In genomic region chr19:31680821-31681220, GRCm38 (mm10) we compare ENCODE assay signal across 11 mouse cellular contexts.
DNase-seq lines count a peak whose midpoint lies in the region; ATAC-seq and TF ChIP-seq lines count a peak whose summit lies in the region.
"Had no signal": no experiment of that assay in that cellular context is flagged by ENCODE, and none has a peak within 500 bp of the region (broad histone marks: within the 10 kb centered on the region; RNA-seq: fewer than 3 reads in every experiment).

No protein-coding gene starts in this region.

- H3K27ac ChIP-seq in gastrocnemius, adult 2 months: no peak overlapping the region
- H3K27ac ChIP-seq in MEL (ENCODE audit: control insufficient read depth, low read depth, low read length): no peak overlapping the region
- H3K27ac ChIP-seq in embryonic facial prominence, embryonic 14.5 days (replicated peaks; ENCODE audit: low read depth, low read length): no peak overlapping the region
- H3K27ac ChIP-seq: limb, embryonic 13.5 days had no signal

- no peak overlapping the region for H3K9ac ChIP-seq in MEL (ENCODE audit: control insufficient read depth, low read depth, low read length, poor library complexity, severe bottlenecking)
- no peak overlapping the region for H3K9ac ChIP-seq in embryonic facial prominence, embryonic 14.5 days (ENCODE audit: low read depth, low read length)
- H3K9ac ChIP-seq: limb, embryonic 13.5 days had no signal

- TF ChIP-seq EP300 in MEL (IDR thresholded peaks at IDR 0.05; ENCODE audit: low read depth in 1 of 2, low read length in 2 of 2): no peak

- TF ChIP-seq POLR2A in MEL (IDR thresholded peaks at IDR 0.05; ENCODE audit: control insufficient read depth in 1 of 2, insufficient read depth in 1 of 2, low read depth in 1 of 2, low read length in 2 of 2, poor library complexity in 1 of 2): no peak

- intact Hi-C loops in gastrocnemius, adult 2 months (cut with DNase I): loop anchor here (5.0 kb wide), 1 partner anchor 339 kb away; no protein-coding TSS in a partner anchor
- intact Hi-C loops in gastrocnemius, postnatal 14 days (cut with DNase I; ENCODE audit: low total_unique reads): loop anchor here (10.0 kb wide), 1 partner anchor 316 kb away; no protein-coding TSS in a partner anchor
- intact Hi-C loops in left cerebral cortex, postnatal 14 days (cut with DNase I): loop anchor here (5.0 to 10.0 kb wide), 2 partner anchors 839 to 1016 kb away; no protein-coding TSS in a partner anchor
- intact Hi-C loops in left cerebral cortex, postnatal 4 days (cut with DNase I): loop anchor here (5.0 to 10.0 kb wide), 2 partner anchors 844 to 1016 kb away; no protein-coding TSS in a partner anchor
- intact Hi-C loops in gastrocnemius, postnatal 36 days (cut with DNase I): no loop called here

- TF ChIP-seq RAD21 in MEL (IDR thresholded peaks at IDR 0.05; ENCODE audit: low read depth, low read length): peak; percentile 37

- 28% methylated on average over 1 of the region's 1 CpGs for WGBS in embryonic facial prominence, embryonic 14.5 days

- no peaks in the 10 kb centered on the region for H3K36me3 ChIP-seq in MEL (ENCODE audit: control insufficient read depth in 1 of 2, insufficient read depth in 2 of 2, low read length in 2 of 2)
- no peaks in the 10 kb centered on the region for H3K36me3 ChIP-seq in embryonic facial prominence, embryonic 14.5 days (ENCODE audit: control insufficient read depth, insufficient read depth, low read length)
- H3K36me3 ChIP-seq: limb, embryonic 13.5 days had no signal

- peak; percentile 55 for TF ChIP-seq CTCF in gastrocnemius, adult 2 months (IDR thresholded peaks at IDR 0.05)
- 0 out of 6 replicates have a peak, but pooled peaks of 1 of the 3 experiments have one; percentile 14 for TF ChIP-seq CTCF in MEL (IDR thresholded peaks at IDR 0.05 in 2 of 3, conservative IDR thresholded peaks at IDR 0.05 in 1 of 3; ENCODE audit: control insufficient read depth in 1 of 3, insufficient read depth in 1 of 3, low read depth in 2 of 3, low read length in 3 of 3, poor library complexity in 1 of 3, severe bottlenecking in 1 of 3)

- ATAC-seq in embryonic facial prominence, embryonic 14.5 days (ENCODE audit: low read depth): no peak

- H3K27me3 ChIP-seq in MEL (ENCODE audit: control insufficient read depth in 1 of 2, insufficient read depth in 2 of 2, low read length in 2 of 2): no peaks in the 10 kb centered on the region; a peak in 1 of 4 replicates
- no peaks in the 10 kb centered on the region for H3K27me3 ChIP-seq in embryonic facial prominence, embryonic 14.5 days (replicated peaks; ENCODE audit: control insufficient read depth, insufficient read depth, low read length)

- no peaks in the 10 kb centered on the region for H3K4me1 ChIP-seq in MEL (ENCODE audit: control insufficient read depth in 1 of 2, insufficient read depth in 2 of 2, low read length in 2 of 2)
- no peaks in the 10 kb centered on the region for H3K4me1 ChIP-seq in embryonic facial prominence, embryonic 14.5 days (ENCODE audit: control insufficient read depth, insufficient read depth, low read length)
- H3K4me1 ChIP-seq: limb, embryonic 13.5 days had no signal

- H3K4me2 ChIP-seq in embryonic facial prominence, embryonic 14.5 days (ENCODE audit: low read depth, low read length): no peak overlapping the region
- H3K4me2 ChIP-seq: limb, embryonic 13.5 days had no signal

- H3K79me2 ChIP-seq in MEL (ENCODE audit: control insufficient read depth, insufficient read depth, low read length, poor library complexity): no peaks in the 10 kb centered on the region

- H3K9me3 ChIP-seq in MEL (replicated peaks; ENCODE audit: insufficient read depth, low read length): no peaks in the 10 kb centered on the region
- H3K9me3 ChIP-seq in embryonic facial prominence, embryonic 14.5 days (ENCODE audit: control insufficient read depth, low read length): no peaks in the 10 kb centered on the region
- H3K9me3 ChIP-seq: limb, embryonic 13.5 days had no signal

- no peak for DNase-seq in gastrocnemius, adult 2 months
- no peak for DNase-seq in gastrocnemius, postnatal 14 days
- peak; percentile 33 to 35 for DNase-seq in left cerebral cortex, postnatal 14 days (ENCODE audit: low spot score in 2 of 2)
- no peak for DNase-seq in left cerebral cortex, postnatal 4 days
- DNase-seq in MEL (ENCODE audit: low read depth, low spot score): peak; percentile 2
- peak; percentile 57 for DNase-seq in embryonic facial prominence, embryonic 14.5 days (ENCODE audit: low spot score)
- no peak for DNase-seq in right cerebral cortex, postnatal 4 days
- no peak for DNase-seq in gastrocnemius, postnatal 36 days
- DNase-seq: cerebellum, adult 11 months; gastrocnemius, postnatal 25 days had no signal

- no peak overlapping the region for H3K4me3 ChIP-seq in gastrocnemius, adult 2 months
- no peak overlapping the region for H3K4me3 ChIP-seq in MEL (ENCODE audit: control insufficient read depth in 1 of 2, insufficient read depth in 1 of 2, low read depth in 2 of 2, low read length in 2 of 2)
- no peak overlapping the region for H3K4me3 ChIP-seq in embryonic facial prominence, embryonic 14.5 days (ENCODE audit: low read depth, low read length)
- H3K4me3 ChIP-seq: limb, embryonic 13.5 days had no signal

TF ChIP-seq in MEL, 35 proteins besides CTCF, POLR2A, EP300 and RAD21:
- TF ChIP-seq UBTF (IDR thresholded peaks at IDR 0.05; ENCODE audit: borderline replicate concordance, insufficient read depth, low read depth, low read length) (no peak), MYB (IDR thresholded peaks at IDR 0.05; ENCODE audit: low read depth, low read length) (no peak), POLR2AphosphoS2 (IDR thresholded peaks at IDR 0.05; ENCODE audit: low read length) (no peak), SMC3 (IDR thresholded peaks at IDR 0.05; ENCODE audit: low read depth, low read length) (no peak)

Comparison
In these comparisons a context has a peak if more than half of its experiments do, and no peak if none do; other contexts are left out.
1. DNase-seq: peak in left cerebral cortex, postnatal 14 days (2 of 2), MEL (single experiment) and embryonic facial prominence, embryonic 14.5 days (single experiment); none in gastrocnemius, adult 2 months (single experiment), gastrocnemius, postnatal 14 days (single experiment), left cerebral cortex, postnatal 4 days (single experiment), right cerebral cortex, postnatal 4 days (single experiment) and gastrocnemius, postnatal 36 days (0 of 2).